Mouse (Mus musculus) T-helper 17 cell (primary cell): ENCODE measurements at regions not wholly inside any gene's neighbourhood (a gene's known extent, or its start where the extent isn't known, plus 50 kb on each side); places are given as distances from the start of the nearest gene placed in this dataset.

Experiments used
- in situ Hi-C, 2 experiments: fragments of 300-600 bp; cut with MboI, MseI; formaldehyde crosslinking; loops; 1 replicate in 1 of 2; 2 replicates in 1 of 2; pipeline ENCODE4 v1.15.1; 2025; ENCODE audit warnings: high pct_unique_total_duplicates in 2 of 2

DNA sequence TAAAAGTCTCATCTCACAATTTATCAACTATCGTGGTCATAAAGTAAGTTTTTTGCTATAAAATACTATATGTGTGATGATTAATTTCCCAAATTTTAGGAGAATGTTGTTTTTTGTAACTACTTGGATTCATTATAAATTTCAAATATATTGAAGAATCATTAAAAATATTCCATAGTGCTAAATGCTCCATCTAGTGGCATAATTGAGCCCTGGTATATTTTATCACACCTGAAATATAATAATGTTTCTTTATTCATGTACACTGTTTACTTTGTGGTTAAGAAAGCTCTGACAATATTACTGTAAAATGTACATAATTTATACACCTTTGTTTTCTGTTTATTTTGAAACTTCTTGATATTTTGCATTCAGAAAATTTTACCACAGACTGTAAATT, 884.7 kb downstream of the Gm597 start:
- in situ Hi-C loops, result loop anchor here in 1 of 2 experiments (10.0 kb wide), 1 partner anchor 1491 kb away; no protein-coding TSS in a partner anchor

- in situ Hi-C loops, result no loop called here
These were observed 896.3 kb downstream of the Gm597 start for GRCm38 (mm10) chr1:27883771-27884170.
